Mouse (Mus musculus) stomach, postnatal 0 days (tissue): Measurements from ENCODE around the gene Aldh3a2.

Source experiments
- CTCF ChIP-seq: IDR thresholded peaks from 2 replicates; pipeline ENCODE4 v1.5.1; 2016; ENCODE audit warnings: antibody characterized with exemption, low read depth, mild to moderate bottlenecking, moderate library complexity
- EP300 ChIP-seq: optimal IDR thresholded peaks from 2 replicates; pipeline ENCODE3; 2016; ENCODE audit warnings: antibody characterized with exemption

DNA sequence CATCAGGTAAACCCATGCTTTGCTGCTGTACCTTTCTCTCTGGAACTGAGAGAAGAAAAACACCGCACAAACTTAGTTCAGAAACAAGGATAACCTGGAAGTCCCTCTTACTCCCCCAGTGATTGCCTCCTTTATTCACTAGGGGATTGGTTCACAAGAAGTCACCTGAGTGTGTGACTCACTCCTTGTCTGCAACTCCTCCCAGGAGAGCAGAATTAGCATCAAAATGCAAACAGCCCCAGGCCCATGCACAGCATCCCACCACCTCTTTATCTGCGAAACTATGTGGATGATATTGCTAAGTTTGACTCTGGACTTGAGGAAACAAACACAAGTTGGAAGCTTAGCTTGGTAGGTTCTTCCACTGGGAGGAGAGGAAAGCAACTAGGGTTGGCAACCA is 30.1 kb upstream of the Aldh3a2 start:
- TF ChIP-seq EP300 (no peak), CTCF (no peak)
